Mouse (Mus musculus) limb, embryonic 10.5 days (tissue): ENCODE measurements around the gene Drosha. TPM values are rescaled to one million over a fixed set of nuclear protein-coding genes. Genes with fewer than 3 reads are reported as not detected.
A peak's percentile ranks its signal among the peaks of the same experiment; 100 is the strongest.
"Not testable (repeated sequence)": the region's sequence is repeated elsewhere in the genome, so short reads cannot be mapped to it uniquely, and the experiment has no call there.

Experiments used
- DNase-seq: peaks from one replicate; pipeline ENCODE4 v3.0.0-alpha.2; 2017; ENCODE audit warnings: low spot score
- H3K27ac ChIP-seq: fragments of 300-500 bp; sonication (generic); 2 replicates; pipeline ENCODE4 v1.5.1; 2016; ENCODE audit warnings: mild to moderate bottlenecking
- H3K27me3 ChIP-seq: fragments of 300-500 bp; sonication (generic); 2 replicates; pipeline ENCODE4 v1.6.1; 2016; ENCODE audit warnings: low read depth, mild to moderate bottlenecking; ENCODE audit not compliant: poor library complexity, severe bottlenecking
- H3K36me3 ChIP-seq: fragments of 300-500 bp; sonication (generic); 2 replicates; pipeline ENCODE4 v1.6.1; 2016; ENCODE audit warnings: mild to moderate bottlenecking, moderate library complexity
- H3K4me1 ChIP-seq: fragments of 300-500 bp; sonication (generic); 2 replicates; pipeline ENCODE4 v1.6.1; 2016
- H3K4me3 ChIP-seq: fragments of 300-500 bp; sonication (generic); 2 replicates; pipeline ENCODE4 v1.5.1; 2016; ENCODE audit warnings: mild to moderate bottlenecking, moderate library complexity
- H3K9me3 ChIP-seq: fragments of 300-500 bp; sonication (generic); replicated peaks from 2 replicates; pipeline ENCODE4 v1.6.1; 2016; ENCODE audit warnings: mild to moderate bottlenecking
- WGBS: fragments of 180-500 bp; shearing (Covaris S2); methylation state at CpG from one replicate; pipeline ENCODE4 v1.1.7; 2016; 5-methylcytosine and 5-hydroxymethylcytosine counted together
- polyA plus RNA-seq: library from polyadenylated mRNA; unstranded; fragments of >200 nt; fragmentation: Nextera tagmentation; extraction: Ambion mirVana; gene quantifications from 2 replicates; pipeline ENCODE4 v1.2.1, GENCODE M21; 2016

The Drosha gene
- 82.4 and 85.5 TPM in 2 replicates for polyA plus RNA-seq

GRCm38 (mm10) chr15:12824197-12824952 is at the start of gene Drosha, which contains the start of gene 6030458C11Rik:
Gene Drosha (plus strand): TSS chr15:12824815.
Gene 6030458C11Rik (minus strand): TSS chr15:12824649.
- H3K27ac ChIP-seq = peak within 1 kb of the TSS; percentile 95
- H3K27me3 ChIP-seq = no peaks in the 10 kb centered on the region
- H3K4me1 ChIP-seq = peaks cover 16% of the 10 kb centered on the region
- DNase-seq = peak; percentile 96
- H3K9me3 ChIP-seq = no peaks in the 10 kb centered on the region
- H3K36me3 ChIP-seq = peaks cover 67% of the 10 kb centered on the region
- WGBS = under 1% methylated on average over 67 of the region's 67 CpGs
- peak within 1 kb of the TSS; percentile 76 for H3K4me3 ChIP-seq

DNA sequence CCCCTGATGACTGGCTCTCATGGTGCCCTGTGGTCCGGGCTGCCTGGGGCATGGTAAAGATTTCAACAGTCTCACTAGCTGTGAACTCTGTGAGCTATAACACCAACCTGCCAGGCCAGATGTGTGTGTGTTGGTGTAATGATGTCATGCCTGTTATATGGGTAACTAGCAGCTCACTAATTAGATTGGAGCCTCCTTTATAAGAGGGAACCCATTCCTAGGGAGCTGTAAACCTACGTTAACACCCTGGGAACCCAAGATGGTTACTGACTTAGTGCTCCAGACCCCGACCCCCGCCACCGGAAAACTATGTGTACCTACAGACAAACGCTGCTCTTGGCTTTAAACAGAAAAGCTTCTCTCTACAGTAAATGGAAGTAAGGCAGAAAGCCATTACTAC is 43.3 kb upstream of the Drosha start:
- no peaks in the 10 kb centered on the region for H3K27me3 ChIP-seq
- WGBS = 71% methylated on average over 6 of the region's 6 CpGs
- H3K36me3 ChIP-seq = no peaks in the 10 kb centered on the region
- no peak for DNase-seq
- no peak overlapping the region for H3K4me3 ChIP-seq
- no peak overlapping the region for H3K27ac ChIP-seq
- no peaks in the 10 kb centered on the region for H3K9me3 ChIP-seq
- H3K4me1 ChIP-seq = no peaks in the 10 kb centered on the region

DNA sequence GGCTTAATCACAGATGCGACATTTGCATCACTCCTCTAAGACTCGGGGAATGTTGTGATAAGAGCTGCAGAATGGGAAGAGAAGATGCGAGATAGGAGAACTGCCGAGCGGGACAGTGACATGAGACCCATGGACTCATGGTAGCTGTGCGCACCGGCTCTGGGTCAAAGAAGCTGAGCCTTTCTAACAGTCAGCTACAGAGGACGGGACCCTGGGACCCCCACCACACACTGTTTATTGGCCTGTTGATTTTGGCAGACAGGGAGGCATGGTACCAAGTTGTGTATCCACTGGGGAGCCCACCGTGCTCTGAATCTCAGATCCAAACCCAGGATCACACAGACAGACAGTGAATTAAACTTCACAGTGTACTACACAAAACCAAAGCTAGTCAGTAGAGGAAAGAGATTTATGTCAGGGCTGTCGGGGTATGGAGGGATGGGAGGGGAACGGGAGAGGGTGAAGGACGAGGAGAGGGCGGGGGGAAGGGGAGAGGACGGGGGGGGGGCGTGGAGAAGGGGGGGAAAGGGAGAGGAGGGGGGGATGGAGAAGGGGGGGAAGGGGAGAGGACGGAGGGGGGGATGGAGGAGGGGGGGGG is 42.8 kb upstream of the Drosha start:
- no peak overlapping the region for H3K27ac ChIP-seq
- no peaks in the 10 kb centered on the region for H3K9me3 ChIP-seq
- 70% methylated on average over 14 of the region's 16 CpGs for WGBS
- H3K27me3 ChIP-seq = no peaks in the 10 kb centered on the region
- no peak overlapping the region for H3K4me3 ChIP-seq
- DNase-seq = no peak
- no peaks in the 10 kb centered on the region for H3K36me3 ChIP-seq
- H3K4me1 ChIP-seq = no peaks in the 10 kb centered on the region

- DNase-seq = no peak
- no peaks in the 10 kb centered on the region for H3K36me3 ChIP-seq
- H3K4me1 ChIP-seq = peaks cover 6% of the 10 kb centered on the region; the same call in 1 of the 2 replicates
- no peaks in the 10 kb centered on the region for H3K9me3 ChIP-seq
- no peak overlapping the region for H3K4me3 ChIP-seq
- WGBS = 86% methylated on average over 5 of the region's 5 CpGs
- H3K27me3 ChIP-seq = no peaks in the 10 kb centered on the region
- H3K27ac ChIP-seq = no peak overlapping the region
These were observed 36.1 kb upstream of the Drosha start for GRCm38 (mm10) chr15:12788536-12788935.

GRCm38 (mm10) chr15:12789406-12789867 is 35.2 kb upstream of the Drosha start:
- peak overlapping the region; percentile 58; the same call in 1 of the 2 replicates for H3K27ac ChIP-seq
- no peak for DNase-seq
- no peaks in the 10 kb centered on the region for H3K27me3 ChIP-seq

DNA sequence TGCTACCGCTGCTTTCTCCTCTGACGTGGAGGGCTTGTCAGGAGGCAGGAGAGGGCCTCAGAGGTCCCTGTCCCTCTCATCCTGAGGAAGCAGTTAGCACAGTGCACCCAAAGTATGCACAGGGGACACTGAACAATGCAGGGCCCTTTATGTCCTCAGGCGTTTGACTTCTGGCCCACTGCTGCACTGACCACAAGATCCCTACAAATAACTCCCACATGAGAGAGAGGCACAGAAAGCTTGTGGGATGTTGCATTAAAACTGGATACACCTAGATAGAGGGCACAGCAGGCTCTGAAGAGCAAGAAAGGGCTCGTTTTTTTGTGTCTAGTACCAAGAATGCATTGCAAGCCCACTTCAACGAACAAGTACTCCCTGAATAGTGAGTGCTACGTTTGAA is 30.3 kb upstream of the Drosha start:
- H3K36me3 ChIP-seq = no peaks in the 10 kb centered on the region
- 71% methylated on average over 6 of the region's 6 CpGs for WGBS
- H3K27me3 ChIP-seq = no peaks in the 10 kb centered on the region
- no peak overlapping the region for H3K4me3 ChIP-seq
- no peaks in the 10 kb centered on the region for H3K9me3 ChIP-seq
- DNase-seq = no peak
- peaks cover 4% of the 10 kb centered on the region; the same call in 1 of the 2 replicates for H3K4me1 ChIP-seq
- no peak overlapping the region for H3K27ac ChIP-seq

More at GRCm38 (mm10) chr15:12789406-12789867, 35.2 kb upstream of the Drosha start:
- Histone ChIP-seq H3K4me3 (no peak overlapping the region), H3K9me3 (no peaks in the 10 kb centered on the region), H3K4me1 (peaks cover 6% of the 10 kb centered on the region; the same call in 1 of the 2 replicates), H3K36me3 (no peaks in the 10 kb centered on the region)
- WGBS = 50% methylated on average over 10 of the region's 10 CpGs

DNA sequence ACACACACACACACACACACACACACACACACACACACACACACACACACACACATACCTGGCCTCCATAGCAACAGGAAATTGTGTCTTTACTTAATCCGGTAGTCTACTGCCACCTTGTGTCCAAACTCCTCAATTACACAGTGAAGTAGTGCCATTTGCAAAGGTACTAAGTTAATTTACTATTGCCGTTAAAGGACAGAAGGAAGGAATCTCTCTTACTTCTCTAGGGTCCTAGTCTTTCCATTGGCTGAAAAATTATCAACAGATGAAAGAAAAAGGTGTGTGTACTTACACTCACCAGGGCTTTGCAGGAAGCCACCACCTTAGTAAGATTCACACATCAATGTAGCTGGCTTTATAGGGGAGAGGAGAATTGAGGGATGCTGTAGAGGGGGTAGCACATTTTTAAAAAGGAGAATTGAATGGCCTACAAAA is 29.1 kb upstream of the Drosha start:
- no peaks in the 10 kb centered on the region for H3K36me3 ChIP-seq
- DNase-seq = peak; percentile 46
- no peaks in the 10 kb centered on the region for H3K9me3 ChIP-seq
- no peaks in the 10 kb centered on the region for H3K4me1 ChIP-seq
- H3K4me3 ChIP-seq = no peak overlapping the region
- no peaks in the 10 kb centered on the region for H3K27me3 ChIP-seq
- no peak overlapping the region for H3K27ac ChIP-seq
- WGBS = 5% methylated on average over 2 of the region's 2 CpGs

DNA sequence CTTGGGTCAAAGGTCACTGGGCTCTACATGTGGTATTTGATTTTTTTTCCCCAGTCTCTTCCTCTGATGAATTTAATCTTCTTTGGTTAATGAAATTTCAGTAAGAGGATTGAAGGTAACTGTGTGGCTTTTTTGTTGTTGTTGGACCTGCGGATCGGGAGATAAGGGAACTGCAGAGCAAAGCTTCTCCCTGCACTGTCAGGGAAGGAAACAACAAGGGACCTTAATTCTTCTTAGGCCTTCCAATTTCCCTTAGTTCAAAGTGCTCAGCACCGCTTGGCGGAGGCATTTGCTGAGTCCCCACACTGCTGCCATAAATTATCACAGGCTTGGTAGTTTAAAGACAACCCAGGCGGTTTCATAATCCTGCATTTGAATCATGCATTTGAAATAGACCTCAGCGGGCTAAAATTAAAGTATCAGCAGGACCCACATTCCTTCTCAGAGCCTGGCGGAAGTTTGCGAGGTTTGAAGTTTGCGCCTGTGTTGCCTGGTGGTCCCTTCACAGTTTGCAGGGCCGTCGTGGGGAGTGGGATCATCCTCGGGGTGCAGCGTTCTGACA is 28.6 kb upstream of the Drosha start:
- no peaks in the 10 kb centered on the region for H3K9me3 ChIP-seq
- 46% methylated on average over 13 of the region's 13 CpGs for WGBS
- H3K4me3 ChIP-seq = no peak overlapping the region
- no peak for DNase-seq
- no peaks in the 10 kb centered on the region for H3K27me3 ChIP-seq
- H3K27ac ChIP-seq = no peak overlapping the region
- no peaks in the 10 kb centered on the region for H3K4me1 ChIP-seq
- H3K36me3 ChIP-seq = no peaks in the 10 kb centered on the region

- no peak overlapping the region for H3K27ac ChIP-seq
- no peak overlapping the region for H3K4me3 ChIP-seq
- H3K4me1 ChIP-seq = no peaks in the 10 kb centered on the region
- no peak for DNase-seq
- H3K36me3 ChIP-seq = no peaks in the 10 kb centered on the region
- WGBS = 91% methylated on average over 6 of the region's 6 CpGs
- no peaks in the 10 kb centered on the region for H3K9me3 ChIP-seq
- no peaks in the 10 kb centered on the region for H3K27me3 ChIP-seq
These were observed 26.6 kb upstream of the Drosha start for GRCm38 (mm10) chr15:12798043-12798442.

DNA sequence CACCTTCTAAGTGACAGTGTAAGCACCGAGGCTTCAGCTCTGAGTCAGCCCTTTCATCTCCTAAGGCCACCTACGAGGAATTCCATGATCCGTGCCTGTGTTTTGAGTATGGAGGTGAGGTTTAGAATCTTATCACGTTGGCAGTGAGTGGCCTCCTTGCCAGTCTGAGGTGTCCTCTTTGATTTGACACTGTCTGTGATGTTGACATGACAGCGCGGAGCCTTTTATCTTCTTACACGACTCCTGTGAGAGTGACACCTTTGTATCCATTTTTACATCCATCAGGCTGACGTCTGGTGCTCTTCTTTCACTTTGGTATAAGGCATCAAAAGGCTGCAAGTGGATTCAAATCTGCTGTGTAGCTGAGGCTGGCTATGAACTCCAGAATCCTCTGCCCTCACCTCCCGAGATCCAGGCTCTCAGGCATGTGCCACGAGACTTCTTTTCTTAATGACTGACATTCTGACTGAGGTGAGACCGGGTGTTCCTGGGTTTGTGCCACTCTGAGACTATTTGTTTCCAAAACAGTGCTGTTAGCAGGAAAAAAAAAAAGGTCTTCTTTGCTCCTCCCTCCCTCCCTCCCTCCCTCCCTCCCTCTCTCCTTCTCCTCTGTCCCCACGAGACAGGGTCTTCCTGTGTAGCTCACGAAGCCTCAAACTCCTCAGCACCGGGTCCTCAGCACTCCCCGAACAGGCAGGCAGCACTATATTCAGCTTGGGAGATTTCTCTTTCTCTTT is 24.0 kb upstream of the Drosha start:
- DNase-seq = no peak
- 47% methylated on average over 15 of the region's 15 CpGs for WGBS
- Histone ChIP-seq H3K27ac (no peak overlapping the region), H3K36me3 (peaks cover under 1% of the 10 kb centered on the region), H3K4me3 (no peak overlapping the region), H3K9me3 (no peaks in the 10 kb centered on the region), H3K27me3 (no peaks in the 10 kb centered on the region), H3K4me1 (no peaks in the 10 kb centered on the region)

DNA sequence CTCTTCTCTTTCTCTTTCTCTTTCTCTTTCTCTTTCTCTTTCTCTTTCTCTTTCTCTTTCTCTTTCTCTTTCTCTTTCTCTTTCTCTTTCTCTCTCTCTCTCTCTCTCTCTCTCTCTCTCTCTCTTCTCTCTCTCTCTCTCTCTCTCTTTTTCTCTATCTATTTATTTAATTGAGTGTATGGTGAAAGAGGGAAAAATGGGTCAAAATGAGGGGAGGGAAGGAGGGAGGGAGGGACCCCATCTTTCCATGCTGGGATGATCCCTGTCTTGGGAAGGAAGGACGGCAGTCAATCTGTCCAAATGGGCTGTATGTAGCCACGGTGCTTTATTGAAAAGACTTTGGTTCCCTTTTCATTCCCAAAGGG is 23.5 kb upstream of the Drosha start:
- WGBS = 79% methylated on average over 2 of the region's 2 CpGs
- H3K27ac ChIP-seq, DNase-seq: not testable (repeated sequence)

GRCm38 (mm10) chr15:12805071-12805470 is 19.5 kb upstream of the Drosha start:
- 85% methylated on average over 4 of the region's 4 CpGs for WGBS
- H3K27me3 ChIP-seq = no peaks in the 10 kb centered on the region
- no peaks in the 10 kb centered on the region for H3K4me1 ChIP-seq
- H3K27ac ChIP-seq = no peak overlapping the region
- H3K36me3 ChIP-seq = peaks cover 46% of the 10 kb centered on the region
- H3K9me3 ChIP-seq = no peaks in the 10 kb centered on the region
- no peak for DNase-seq
- no peak overlapping the region for H3K4me3 ChIP-seq

More for the DNA sequence above, 23.5 kb upstream of the Drosha start:
- not testable (repeated sequence) for H3K36me3 ChIP-seq, H3K4me3 ChIP-seq, H3K4me1 ChIP-seq, H3K27me3 ChIP-seq, H3K9me3 ChIP-seq
